Mouse (Mus musculus): ENCODE measurements around the gene Ddost. TPM values are rescaled to one million over a fixed set of nuclear protein-coding genes. Genes with fewer than 3 reads are reported as not detected.

Ddost gene
- polyA plus RNA-seq, 1 experiment from 2014 or later: 269 TPM

- Histone ChIP-seq H3K9ac (ENCODE audit: low read depth, low read length) (no peak overlapping the region), H3K36me3 (ENCODE audit: control insufficient read depth, insufficient read depth, low read length) (no peaks in the 10 kb centered on the region), H3K9me3 (replicated peaks; ENCODE audit: control insufficient read depth, low read length) (no peaks in the 10 kb centered on the region), H3K4me2 (no peak overlapping the region), H3K27me3 (ENCODE audit: control insufficient read depth, insufficient read depth, low read length) (no peaks in the 10 kb centered on the region; the same call in 1 of the 2 replicates), H3K4me3 (ENCODE audit: low read depth, low read length) (no peak overlapping the region), H3K27ac (ENCODE audit: low read depth, low read length) (no peak overlapping the region), H3K4me1 (ENCODE audit: control insufficient read depth, insufficient read depth, low read length) (peaks cover 9% of the 10 kb centered on the region)
- ATAC-seq (replicated peaks; ENCODE audit: insufficient number of reproducible peaks, low FRiP score, low TSS enrichment): no peak
- WGBS (ENCODE audit: insufficient replicate concordance): 77% methylated on average over 9 of the region's 9 CpGs
Measured at GRCm38 (mm10) chr4:138344891-138345545, 40.5 kb downstream of the Ddost start.

- Histone ChIP-seq H3K4me3 (ENCODE audit: low read depth, low read length) (no peak overlapping the region), H3K4me1 (ENCODE audit: control insufficient read depth, insufficient read depth, low read length) (peaks cover 9% of the 10 kb centered on the region), H3K27me3 (ENCODE audit: control insufficient read depth, insufficient read depth, low read length) (no peaks in the 10 kb centered on the region), H3K4me2 (no peak overlapping the region), H3K36me3 (ENCODE audit: control insufficient read depth, insufficient read depth, low read length) (no peaks in the 10 kb centered on the region), H3K9ac (ENCODE audit: low read depth, low read length) (no peak overlapping the region), H3K27ac (ENCODE audit: low read depth, low read length) (no peak overlapping the region), H3K9me3 (replicated peaks; ENCODE audit: control insufficient read depth, low read length) (no peaks in the 10 kb centered on the region)
- ATAC-seq (replicated peaks; ENCODE audit: insufficient number of reproducible peaks, low FRiP score, low TSS enrichment): no peak
- WGBS (ENCODE audit: insufficient replicate concordance): 59% methylated on average over 1 of the region's 1 CpGs
Measured at GRCm38 (mm10) chr4:138347280-138347679, 42.8 kb downstream of the Ddost start.

GRCm38 (mm10) chr4:138348716-138349115 is 44.2 kb downstream of the Ddost start:
- 68% methylated on average over 7 of the region's 7 CpGs for WGBS (ENCODE audit: insufficient replicate concordance)
- no peak for ATAC-seq (replicated peaks; ENCODE audit: insufficient number of reproducible peaks, low FRiP score, low TSS enrichment)
- no peaks in the 10 kb centered on the region for H3K9me3 ChIP-seq (replicated peaks; ENCODE audit: control insufficient read depth, low read length)
- H3K9ac ChIP-seq (ENCODE audit: low read depth, low read length): no peak overlapping the region
- no peaks in the 10 kb centered on the region for H3K4me1 ChIP-seq (ENCODE audit: control insufficient read depth, insufficient read depth, low read length)
- H3K4me3 ChIP-seq (ENCODE audit: low read depth, low read length): no peak overlapping the region
- H3K4me2 ChIP-seq: no peak overlapping the region
- H3K27ac ChIP-seq (ENCODE audit: low read depth, low read length): no peak overlapping the region
- no peaks in the 10 kb centered on the region for H3K27me3 ChIP-seq (ENCODE audit: control insufficient read depth, insufficient read depth, low read length)
- no peaks in the 10 kb centered on the region for H3K36me3 ChIP-seq (ENCODE audit: control insufficient read depth, insufficient read depth, low read length)

GRCm38 (mm10) chr4:138351821-138352220 is 47.3 kb downstream of the Ddost start:
- no peaks in the 10 kb centered on the region for H3K9me3 ChIP-seq (replicated peaks; ENCODE audit: control insufficient read depth, low read length)
- no peak overlapping the region for H3K9ac ChIP-seq (ENCODE audit: low read depth, low read length)
- no peak overlapping the region for H3K27ac ChIP-seq (ENCODE audit: low read depth, low read length)
- no peaks in the 10 kb centered on the region for H3K36me3 ChIP-seq (ENCODE audit: control insufficient read depth, insufficient read depth, low read length)
- no peak for ATAC-seq (replicated peaks; ENCODE audit: insufficient number of reproducible peaks, low FRiP score, low TSS enrichment)
- no peak overlapping the region for H3K4me3 ChIP-seq (ENCODE audit: low read depth, low read length)
- no peaks in the 10 kb centered on the region for H3K4me1 ChIP-seq (ENCODE audit: control insufficient read depth, insufficient read depth, low read length)
- no peak overlapping the region for H3K4me2 ChIP-seq
- H3K27me3 ChIP-seq (ENCODE audit: control insufficient read depth, insufficient read depth, low read length): no peaks in the 10 kb centered on the region
- WGBS (ENCODE audit: insufficient replicate concordance): 76% methylated on average over 5 of the region's 5 CpGs

- Histone ChIP-seq H3K9me3 (replicated peaks; ENCODE audit: control insufficient read depth, low read length) (no peaks in the 10 kb centered on the region), H3K9ac (ENCODE audit: low read depth, low read length) (no peak overlapping the region), H3K36me3 (ENCODE audit: control insufficient read depth, insufficient read depth, low read length) (no peaks in the 10 kb centered on the region), H3K27me3 (ENCODE audit: control insufficient read depth, insufficient read depth, low read length) (no peaks in the 10 kb centered on the region), H3K4me1 (ENCODE audit: control insufficient read depth, insufficient read depth, low read length) (no peaks in the 10 kb centered on the region), H3K4me2 (no peak overlapping the region), H3K4me3 (ENCODE audit: low read depth, low read length) (no peak overlapping the region), H3K27ac (ENCODE audit: low read depth, low read length) (no peak overlapping the region)
- 76% methylated on average over 6 of the region's 6 CpGs for WGBS (ENCODE audit: insufficient replicate concordance)
- ATAC-seq (replicated peaks; ENCODE audit: insufficient number of reproducible peaks, low FRiP score, low TSS enrichment): no peak
Measured at GRCm38 (mm10) chr4:138352692-138353091, 48.2 kb downstream of the Ddost start.

- 76% methylated on average over 10 of the region's 10 CpGs for WGBS (ENCODE audit: insufficient replicate concordance)
- H3K4me1 ChIP-seq (ENCODE audit: control insufficient read depth, insufficient read depth, low read length): no peaks in the 10 kb centered on the region
- H3K4me3 ChIP-seq (ENCODE audit: low read depth, low read length): no peak overlapping the region
- no peaks in the 10 kb centered on the region; the same call in 1 of the 2 replicates for H3K9me3 ChIP-seq (replicated peaks; ENCODE audit: control insufficient read depth, low read length)
- H3K27ac ChIP-seq (ENCODE audit: low read depth, low read length): no peak overlapping the region
- no peak overlapping the region for H3K9ac ChIP-seq (ENCODE audit: low read depth, low read length)
- no peaks in the 10 kb centered on the region for H3K27me3 ChIP-seq (ENCODE audit: control insufficient read depth, insufficient read depth, low read length)
- ATAC-seq (replicated peaks; ENCODE audit: insufficient number of reproducible peaks, low FRiP score, low TSS enrichment): no peak
- no peaks in the 10 kb centered on the region for H3K36me3 ChIP-seq (ENCODE audit: control insufficient read depth, insufficient read depth, low read length)
- H3K4me2 ChIP-seq: no peak overlapping the region
Measured at GRCm38 (mm10) chr4:138353438-138354171, 49.1 kb downstream of the Ddost start.

- H3K36me3 ChIP-seq (ENCODE audit: control insufficient read depth, insufficient read depth, low read length): no peaks in the 10 kb centered on the region
- no peak for ATAC-seq (replicated peaks; ENCODE audit: insufficient number of reproducible peaks, low FRiP score, low TSS enrichment)
- no peak overlapping the region for H3K9ac ChIP-seq (ENCODE audit: low read depth, low read length)
- H3K4me2 ChIP-seq: no peak overlapping the region
- H3K27me3 ChIP-seq (ENCODE audit: control insufficient read depth, insufficient read depth, low read length): no peaks in the 10 kb centered on the region
- no peak overlapping the region for H3K27ac ChIP-seq (ENCODE audit: low read depth, low read length)
- no peaks in the 10 kb centered on the region for H3K4me1 ChIP-seq (ENCODE audit: control insufficient read depth, insufficient read depth, low read length)
- 59% methylated on average over 2 of the region's 2 CpGs for WGBS (ENCODE audit: insufficient replicate concordance)
- no peak overlapping the region for H3K4me3 ChIP-seq (ENCODE audit: low read depth, low read length)
- H3K9me3 ChIP-seq (replicated peaks; ENCODE audit: control insufficient read depth, low read length): no peaks in the 10 kb centered on the region; the same call in 1 of the 2 replicates
Measured at GRCm38 (mm10) chr4:138355496-138355895, 51.0 kb downstream of the Ddost start.

- no peaks in the 10 kb centered on the region; the same call in 1 of the 2 replicates for H3K9me3 ChIP-seq (replicated peaks; ENCODE audit: control insufficient read depth, low read length)
- H3K9ac ChIP-seq (ENCODE audit: low read depth, low read length): no peak overlapping the region
- no peak overlapping the region for H3K27ac ChIP-seq (ENCODE audit: low read depth, low read length)
- 80% methylated on average over 8 of the region's 8 CpGs for WGBS (ENCODE audit: insufficient replicate concordance)
- H3K4me1 ChIP-seq (ENCODE audit: control insufficient read depth, insufficient read depth, low read length): no peaks in the 10 kb centered on the region
- H3K27me3 ChIP-seq (ENCODE audit: control insufficient read depth, insufficient read depth, low read length): peaks cover 5% of the 10 kb centered on the region; the same call in 1 of the 2 replicates
- ATAC-seq (replicated peaks; ENCODE audit: insufficient number of reproducible peaks, low FRiP score, low TSS enrichment): no peak
- H3K36me3 ChIP-seq (ENCODE audit: control insufficient read depth, insufficient read depth, low read length): no peaks in the 10 kb centered on the region
- no peak overlapping the region for H3K4me2 ChIP-seq
- no peak overlapping the region for H3K4me3 ChIP-seq (ENCODE audit: low read depth, low read length)
Measured at GRCm38 (mm10) chr4:138356141-138356540, 51.6 kb downstream of the Ddost start.

All from heart, embryonic 11.5 days (tissue).